Mouse (Mus musculus) adrenal gland, postnatal 14 days (tissue): Measurements from ENCODE around the gene Cdiptos. TPM values are rescaled to one million over a fixed set of nuclear protein-coding genes. Genes with fewer than 3 reads are reported as not detected.

Source experiments
- DNase-seq: peaks from one replicate; pipeline ENCODE4 v3.0.0; 2021; ENCODE audit warnings: mixed read lengths
- total RNA-seq: library from RNA; stranded (reverse); gene quantifications from 2 replicates; pipeline ENCODE4 v1.2.3, GENCODE M21; 2021

Cdiptos gene
- total RNA-seq, 1 experiment from 2014 or later: 1.6 TPM

GRCm38 (mm10) chr7:126923999-126924398, 51.9 kb downstream of the Cdiptos start:
- no peak for DNase-seq

GRCm38 (mm10) chr7:126922624-126923060, 53.3 kb downstream of the Cdiptos start, which contains the start of gene Tmem219:
Gene Tmem219, minus strand, starts transcription at chr7:126922917.
- DNase-seq: peak; percentile 58

Other genes starting within 250 kb of the Cdiptos start
- 128 and 136 TPM in 2 replicates for gene Mapk3, start 216.5 kb downstream of the Cdiptos start, total RNA-seq
- 3.8 and 5.6 TPM in 2 replicates for gene Gdpd3, start 209.8 kb downstream of the Cdiptos start, total RNA-seq
- 129 and 173 TPM in 2 replicates for gene Ypel3, start 199.1 kb downstream of the Cdiptos start, total RNA-seq
- gene Tbx6, start 194.6 kb downstream of the Cdiptos start, total RNA-seq: 1.2 and 1.5 TPM in 2 replicates
- 94.7 and 109 TPM in 2 replicates for gene Ppp4c, start 183.6 kb downstream of the Cdiptos start, total RNA-seq
- gene Fam57b, start 178.4 kb downstream of the Cdiptos start, total RNA-seq: 32.1 and 32.5 TPM in 2 replicates
- gene 4930451I11Rik, start 144.5 kb downstream of the Cdiptos start, total RNA-seq: not detected in 2 replicates
- 0.63 and 0.64 TPM in 2 replicates for gene Doc2a, start 128.7 kb downstream of the Cdiptos start, total RNA-seq
- gene Hirip3, start 114.1 kb downstream of the Cdiptos start, total RNA-seq: 24.1 and 30.2 TPM in 2 replicates
- 39.2 and 41.9 TPM in 2 replicates for gene Ino80e, start 113.7 kb downstream of the Cdiptos start, total RNA-seq
- gene Taok2, start 91.4 kb downstream of the Cdiptos start, total RNA-seq: 68.8 and 79.4 TPM in 2 replicates
- 27.6 and 27.9 TPM in 2 replicates for gene Tmem219, start 53.2 kb downstream of the Cdiptos start, total RNA-seq
- 20.2 and 24.7 TPM in 2 replicates for gene Kctd13, start 47.2 kb downstream of the Cdiptos start, total RNA-seq
- gene Asphd1, start 26.5 kb downstream of the Cdiptos start, total RNA-seq: 1.7 and 2.2 TPM in 2 replicates
- 54.2 and 62.2 TPM in 2 replicates for gene Sez6l2, start 25.5 kb downstream of the Cdiptos start, total RNA-seq
- gene Cdipt, start 184 bp downstream of the Cdiptos start, total RNA-seq: 78.2 and 83.0 TPM in 2 replicates
- 61.7 and 63.8 TPM in 2 replicates for gene Mvp, start 38.5 kb upstream of the Cdiptos start, total RNA-seq
- gene Pagr1b, start 40.4 kb upstream of the Cdiptos start, total RNA-seq: 3.0 and 3.2 TPM in 2 replicates
- gene Pagr1a, start 41.3 kb upstream of the Cdiptos start, total RNA-seq: 7.9 and 24.6 TPM in 2 replicates
- gene Gm42742, start 45.0 kb upstream of the Cdiptos start, total RNA-seq: 8.4 and 26.9 TPM in 2 replicates
- gene Prrt2, start 45.1 kb upstream of the Cdiptos start, total RNA-seq: 3.5 and 4.6 TPM in 2 replicates
- gene Maz, start 50.9 kb upstream of the Cdiptos start, total RNA-seq: 133 and 142 TPM in 2 replicates
- 18.9 and 21.7 TPM in 2 replicates for gene Kif22, start 66.4 kb upstream of the Cdiptos start, total RNA-seq
- not detected in 2 replicates for gene Zg16, start 111.2 kb upstream of the Cdiptos start, total RNA-seq
- gene AI467606, start 115.3 kb upstream of the Cdiptos start, total RNA-seq: 1.3 and 5.7 TPM in 2 replicates
- gene Qprt, start 146.1 kb upstream of the Cdiptos start, total RNA-seq: 1.8 and 11.4 TPM in 2 replicates
- 1.4 and 7.9 TPM in 2 replicates for gene Spn, start 161.7 kb upstream of the Cdiptos start, total RNA-seq
- gene Cd2bp2, start 220.0 kb upstream of the Cdiptos start, total RNA-seq: 50.9 and 55.4 TPM in 2 replicates
- gene Tbc1d10b, start 232.4 kb upstream of the Cdiptos start, total RNA-seq: 38.9 and 45.6 TPM in 2 replicates
- 4.3 and 4.9 TPM in 2 replicates for gene Mylpf, start 232.8 kb upstream of the Cdiptos start, total RNA-seq